Mouse (Mus musculus) forebrain, embryonic 15.5 days (tissue): Measurements from ENCODE around the gene Ifna5. TPM values are rescaled to one million over a fixed set of nuclear protein-coding genes. Genes with fewer than 3 reads are reported as not detected.
"Not testable (repeated sequence)": the region's sequence is repeated elsewhere in the genome, so short reads cannot be mapped to it uniquely, and the experiment has no call there.

Experiments used
- ATAC-seq: fragments of 200-750 bp; cut with Nextera tagmentation; replicated peaks from 2 replicates; pipeline ENCODE4 v1.8.0; 2017; ENCODE audit warnings: mild to moderate bottlenecking, moderate TSS enrichment, moderate library complexity
- H3K27ac ChIP-seq: fragments of 300-500 bp; sonication (generic); replicated peaks from 2 replicates; pipeline ENCODE4 v1.5.1; 2015; ENCODE audit warnings: mild to moderate bottlenecking, inconsistent platforms
- H3K27me3 ChIP-seq: fragments of 300-500 bp; sonication (generic); 2 replicates; pipeline ENCODE4 v1.6.1; 2015; ENCODE audit warnings: inconsistent platforms
- H3K36me3 ChIP-seq: fragments of 300-500 bp; sonication (generic); 2 replicates; pipeline ENCODE4 v1.6.1; 2015; ENCODE audit warnings: mild to moderate bottlenecking, inconsistent platforms
- H3K4me1 ChIP-seq: fragments of 300-500 bp; sonication (generic); 2 replicates; pipeline ENCODE4 v1.6.1; 2015; ENCODE audit warnings: inconsistent platforms
- H3K4me2 ChIP-seq: fragments of 300-500 bp; sonication (generic); replicated peaks from 2 replicates; pipeline ENCODE4 v1.6.1; 2015; ENCODE audit warnings: mild to moderate bottlenecking, inconsistent platforms
- H3K4me3 ChIP-seq: fragments of 300-500 bp; sonication (generic); 2 replicates; pipeline ENCODE4 v1.5.1; 2015; ENCODE audit warnings: mild to moderate bottlenecking, inconsistent platforms
- H3K9ac ChIP-seq: fragments of 300-500 bp; sonication (generic); replicated peaks from 2 replicates; pipeline ENCODE4 v1.6.1; 2015; ENCODE audit warnings: mild to moderate bottlenecking, inconsistent platforms
- H3K9me3 ChIP-seq: fragments of 300-500 bp; sonication (generic); 2 replicates; pipeline ENCODE4 v1.6.1; 2016; ENCODE audit warnings: inconsistent platforms
- WGBS: fragments of 180-500 bp; shearing (Covaris S2); methylation state at CpG from one replicate; pipeline ENCODE4 v1.1.7; 2015; ENCODE audit warnings: mixed read lengths; 5-methylcytosine and 5-hydroxymethylcytosine counted together
- polyA plus RNA-seq: library from polyadenylated mRNA; unstranded; fragments of >200 nt; fragmentation: Nextera tagmentation; extraction: Ambion mirVana; gene quantifications from 2 replicates; pipeline ENCODE4 v1.2.1, GENCODE M21; 2015

Gene Ifna5
- polyA plus RNA-seq, 1 experiment from 2014 or later, result not detected

GRCm38 (mm10) chr4:88827116-88827515 is 8.2 kb upstream of the Ifna5 start, which contains the start of gene Ifna6:
TSS of gene Ifna6 (plus strand) at chr4:88827416.
- not testable (repeated sequence) for H3K4me3 ChIP-seq, ATAC-seq, H3K27me3 ChIP-seq, H3K9ac ChIP-seq, H3K27ac ChIP-seq, H3K9me3 ChIP-seq, H3K4me2 ChIP-seq, H3K4me1 ChIP-seq, H3K36me3 ChIP-seq

- Histone ChIP-seq H3K27me3 (no peaks in the 10 kb centered on the region), H3K4me2 (no peak overlapping the region), H3K4me1 (no peaks in the 10 kb centered on the region), H3K9ac (no peak overlapping the region), H3K36me3 (no peaks in the 10 kb centered on the region), H3K9me3 (no peaks in the 10 kb centered on the region), H3K4me3 (no peak overlapping the region), H3K27ac (no peak overlapping the region)
- ATAC-seq, result no peak
- 22% methylated on average over 4 of the region's 4 CpGs for WGBS
Observed at GRCm38 (mm10) chr4:88830523-88830922, 4.8 kb upstream of the Ifna5 start.

- Histone ChIP-seq H3K27ac (no peak overlapping the region), H3K9ac (no peak overlapping the region), H3K4me3 (no peak overlapping the region), H3K4me1 (no peaks in the 10 kb centered on the region), H3K4me2 (no peak overlapping the region), H3K27me3 (no peaks in the 10 kb centered on the region), H3K36me3 (no peaks in the 10 kb centered on the region), H3K9me3 (no peaks in the 10 kb centered on the region)
- no peak for ATAC-seq
- WGBS, result 45% methylated on average over 3 of the region's 3 CpGs
Observed at GRCm38 (mm10) chr4:88838828-88839227, 3.5 kb downstream of the Ifna5 start.

GRCm38 (mm10) chr4:88840058-88840457 is 4.7 kb downstream of the Ifna5 start:
- ATAC-seq, result no peak
- Histone ChIP-seq H3K4me1 (no peaks in the 10 kb centered on the region), H3K9ac (no peak overlapping the region), H3K9me3 (no peaks in the 10 kb centered on the region), H3K27me3 (no peaks in the 10 kb centered on the region), H3K4me3 (no peak overlapping the region), H3K36me3 (no peaks in the 10 kb centered on the region), H3K27ac (no peak overlapping the region), H3K4me2 (no peak overlapping the region)
- WGBS, result 67% methylated on average over 3 of the region's 3 CpGs

GRCm38 (mm10) chr4:88841438-88841911 is 6.2 kb downstream of the Ifna5 start, which contains the start of gene Ifna4:
TSS of gene Ifna4 (plus strand) at chr4:88841861.
- H3K9me3 ChIP-seq, result no peaks in the 10 kb centered on the region
- H3K4me1 ChIP-seq, result no peaks in the 10 kb centered on the region
- H3K9ac ChIP-seq, result no peak within 1 kb of the TSS
- no peak within 1 kb of the TSS for H3K4me3 ChIP-seq
- 33% methylated on average over 2 of the region's 2 CpGs for WGBS
- no peaks in the 10 kb centered on the region for H3K27me3 ChIP-seq
- H3K36me3 ChIP-seq, result no peaks in the 10 kb centered on the region
- H3K27ac ChIP-seq, result no peak within 1 kb of the TSS
- H3K4me2 ChIP-seq, result no peak within 1 kb of the TSS
- ATAC-seq, result no peak

GRCm38 (mm10) chr4:88845334-88845733 is 10.0 kb downstream of the Ifna5 start:
- ATAC-seq, result no peak
- Histone ChIP-seq H3K27ac (no peak overlapping the region), H3K36me3 (no peaks in the 10 kb centered on the region), H3K9ac (no peak overlapping the region), H3K4me3 (no peak overlapping the region), H3K27me3 (no peaks in the 10 kb centered on the region), H3K9me3 (no peaks in the 10 kb centered on the region), H3K4me2 (no peak overlapping the region), H3K4me1 (no peaks in the 10 kb centered on the region)
- WGBS, result 49% methylated on average over 2 of the region's 2 CpGs

- Histone ChIP-seq H3K27ac (no peak within 1 kb of the TSS), H3K4me3 (no peak within 1 kb of the TSS), H3K9ac (no peak within 1 kb of the TSS), H3K36me3 (no peaks in the 10 kb centered on the region), H3K4me1 (no peaks in the 10 kb centered on the region), H3K27me3 (no peaks in the 10 kb centered on the region), H3K4me2 (no peak within 1 kb of the TSS), H3K9me3 (no peaks in the 10 kb centered on the region)
- no peak for ATAC-seq
- WGBS, result 27% methylated on average over 1 of the region's 1 CpGs
Observed at GRCm38 (mm10) chr4:88849698-88850097, 14.4 kb downstream of the Ifna5 start, which contains the start of gene Ifna1. TSS of gene Ifna1 (plus strand) at chr4:88850087.

- no peak overlapping the region for H3K4me3 ChIP-seq
- H3K4me2 ChIP-seq, result no peak overlapping the region
- H3K27ac ChIP-seq, result no peak overlapping the region
- no peaks in the 10 kb centered on the region for H3K4me1 ChIP-seq
- ATAC-seq, result peak; percentile 63; the same call in 1 of the 2 replicates
- no peak overlapping the region for H3K9ac ChIP-seq
- no peaks in the 10 kb centered on the region for H3K27me3 ChIP-seq
- H3K36me3 ChIP-seq, result no peaks in the 10 kb centered on the region
- H3K9me3 ChIP-seq, result no peaks in the 10 kb centered on the region
- 10% methylated on average over 4 of the region's 4 CpGs for WGBS
Observed at GRCm38 (mm10) chr4:88851026-88851763, 15.9 kb downstream of the Ifna5 start.

GRCm38 (mm10) chr4:88859214-88859613 is 23.9 kb downstream of the Ifna5 start:
- no peak overlapping the region for H3K4me3 ChIP-seq
- no peaks in the 10 kb centered on the region for H3K27me3 ChIP-seq
- no peaks in the 10 kb centered on the region for H3K9me3 ChIP-seq
- H3K27ac ChIP-seq, result no peak overlapping the region
- no peak for ATAC-seq
- no peak overlapping the region for H3K4me2 ChIP-seq
- H3K9ac ChIP-seq, result no peak overlapping the region
- H3K36me3 ChIP-seq, result no peaks in the 10 kb centered on the region
- no peaks in the 10 kb centered on the region for H3K4me1 ChIP-seq

GRCm38 (mm10) chr4:88863309-88863708 is 28.0 kb downstream of the Ifna5 start:
- 2% methylated on average over 7 of the region's 7 CpGs for WGBS
- 0 out of 2 replicates have a peak, but pooled peaks cover 6% of the 10 kb centered on the region for H3K27me3 ChIP-seq
- no peak for ATAC-seq
- no peak overlapping the region for H3K27ac ChIP-seq
- no peaks in the 10 kb centered on the region for H3K36me3 ChIP-seq
- no peak overlapping the region for H3K4me3 ChIP-seq
- peaks cover 7% of the 10 kb centered on the region; the same call in 1 of the 2 replicates for H3K4me1 ChIP-seq
- no peak overlapping the region for H3K9ac ChIP-seq
- no peak overlapping the region for H3K4me2 ChIP-seq
- H3K9me3 ChIP-seq, result no peaks in the 10 kb centered on the region

- H3K27ac ChIP-seq, result no peak overlapping the region
- ATAC-seq, result no peak
- H3K4me3 ChIP-seq, result no peak overlapping the region
- H3K9me3 ChIP-seq, result no peaks in the 10 kb centered on the region
- H3K4me2 ChIP-seq, result no peak overlapping the region
- peaks cover 12% of the 10 kb centered on the region; the same call in 1 of the 2 replicates for H3K4me1 ChIP-seq
- no peaks in the 10 kb centered on the region for H3K36me3 ChIP-seq
- 0 out of 2 replicates have a peak, but pooled peaks cover 6% of the 10 kb centered on the region for H3K27me3 ChIP-seq
- WGBS, result 79% methylated on average over 9 of the region's 9 CpGs
- no peak overlapping the region for H3K9ac ChIP-seq
Observed at GRCm38 (mm10) chr4:88864599-88864998, 29.3 kb downstream of the Ifna5 start.

- Histone ChIP-seq H3K9ac (no peak overlapping the region), H3K4me2 (no peak overlapping the region), H3K4me3 (no peak overlapping the region), H3K4me1 (peaks cover 12% of the 10 kb centered on the region; the same call in 1 of the 2 replicates), H3K36me3 (no peaks in the 10 kb centered on the region), H3K27me3 (0 out of 2 replicates have a peak, but pooled peaks cover 6% of the 10 kb centered on the region), H3K27ac (no peak overlapping the region), H3K9me3 (no peaks in the 10 kb centered on the region)
- ATAC-seq, result no peak
- WGBS, result 67% methylated on average over 6 of the region's 6 CpGs
Observed at GRCm38 (mm10) chr4:88865011-88865569, 29.8 kb downstream of the Ifna5 start.
